Mouse (Mus musculus) stomach, postnatal 0 days (tissue): ENCODE data around the gene Map2k4.

Experiments
- CTCF ChIP-seq: IDR thresholded peaks from 2 replicates; pipeline ENCODE4 v1.5.1; 2016; ENCODE audit warnings: antibody characterized with exemption, low read depth, mild to moderate bottlenecking, moderate library complexity
- EP300 ChIP-seq: optimal IDR thresholded peaks from 2 replicates; pipeline ENCODE3; 2016; ENCODE audit warnings: antibody characterized with exemption

GRCm38 (mm10) chr11:65779578-65779977 is 8.5 kb downstream of the Map2k4 start:
- TF ChIP-seq CTCF = no peak
- TF ChIP-seq EP300 = no peak
